Mouse (Mus musculus): ENCODE measurements around the gene Krt9. TPM values are rescaled to one million over a fixed set of nuclear protein-coding genes. Genes with fewer than 3 reads are reported as not detected.

The Krt9 gene
- polyA plus RNA-seq, 1 experiment from 2014 or later = not detected

GRCm38 (mm10) chr11:100145858-100146560, 47.0 kb downstream of the Krt9 start:
- no peak overlapping the region for H3K27ac ChIP-seq

GRCm38 (mm10) chr11:100145104-100145503, 47.9 kb downstream of the Krt9 start:
- no peaks in the 10 kb centered on the region; the same call in 1 of the 2 replicates for H3K4me1 ChIP-seq
- H3K4me2 ChIP-seq = peak overlapping the region; percentile 47
- no peak overlapping the region for H3K27ac ChIP-seq
- no peaks in the 10 kb centered on the region for H3K36me3 ChIP-seq
- no peak for ATAC-seq
- no peaks in the 10 kb centered on the region for H3K9me3 ChIP-seq (replicated peaks)
- peak overlapping the region; percentile 17 for H3K4me3 ChIP-seq
- H3K27me3 ChIP-seq (replicated peaks) = peaks cover 41% of the 10 kb centered on the region
- no peak overlapping the region for H3K9ac ChIP-seq
- WGBS (ENCODE audit: insufficient replicate concordance) = 3% methylated on average over 20 of the region's 20 CpGs

More at GRCm38 (mm10) chr11:100145858-100146560, 47.0 kb downstream of the Krt9 start:
- Histone ChIP-seq H3K27me3 (replicated peaks) (peaks cover 41% of the 10 kb centered on the region), H3K36me3 (no peaks in the 10 kb centered on the region), H3K4me2 (peak overlapping the region; percentile 47), H3K9ac (no peak overlapping the region), H3K4me3 (peak overlapping the region; percentile 17; the same call in 1 of the 2 replicates), H3K9me3 (replicated peaks) (no peaks in the 10 kb centered on the region), H3K4me1 (no peaks in the 10 kb centered on the region; the same call in 1 of the 2 replicates)
- no peak for ATAC-seq
- 4% methylated on average over 13 of the region's 13 CpGs for WGBS (ENCODE audit: insufficient replicate concordance)

GRCm38 (mm10) chr11:100140966-100141365, 52.1 kb downstream of the Krt9 start:
- H3K27ac ChIP-seq = no peak overlapping the region
- H3K4me3 ChIP-seq = no peak overlapping the region
- H3K4me1 ChIP-seq = no peaks in the 10 kb centered on the region; the same call in 1 of the 2 replicates
- no peaks in the 10 kb centered on the region for H3K9me3 ChIP-seq (replicated peaks)
- no peak overlapping the region for H3K4me2 ChIP-seq
- H3K27me3 ChIP-seq (replicated peaks) = peaks cover 23% of the 10 kb centered on the region
- H3K36me3 ChIP-seq = no peaks in the 10 kb centered on the region
- no peak overlapping the region for H3K9ac ChIP-seq
- ATAC-seq = no peak
- 82% methylated on average over 21 of the region's 21 CpGs for WGBS (ENCODE audit: insufficient replicate concordance)

GRCm38 (mm10) chr11:100139391-100139790, 53.7 kb downstream of the Krt9 start:
- Histone ChIP-seq H3K36me3 (no peaks in the 10 kb centered on the region), H3K9ac (no peak overlapping the region), H3K27ac (no peak overlapping the region), H3K4me1 (no peaks in the 10 kb centered on the region), H3K27me3 (replicated peaks) (peaks cover 8% of the 10 kb centered on the region), H3K4me3 (no peak overlapping the region), H3K4me2 (no peak overlapping the region), H3K9me3 (replicated peaks) (no peaks in the 10 kb centered on the region)
- 57% methylated on average over 2 of the region's 2 CpGs for WGBS (ENCODE audit: insufficient replicate concordance)
- no peak for ATAC-seq

GRCm38 (mm10) chr11:100138809-100139208, 54.2 kb downstream of the Krt9 start:
- Histone ChIP-seq H3K4me3 (no peak overlapping the region), H3K36me3 (no peaks in the 10 kb centered on the region), H3K27ac (no peak overlapping the region), H3K9ac (no peak overlapping the region), H3K4me1 (no peaks in the 10 kb centered on the region), H3K9me3 (replicated peaks) (no peaks in the 10 kb centered on the region), H3K4me2 (no peak overlapping the region), H3K27me3 (replicated peaks) (peaks cover 2% of the 10 kb centered on the region)
- ATAC-seq = no peak
- WGBS (ENCODE audit: insufficient replicate concordance) = 53% methylated on average over 7 of the region's 7 CpGs

- H3K36me3 ChIP-seq = no peaks in the 10 kb centered on the region
Measured at GRCm38 (mm10) chr11:100137693-100138092, 55.4 kb downstream of the Krt9 start.

More at GRCm38 (mm10) chr11:100137693-100138092, 55.4 kb downstream of the Krt9 start:
- Histone ChIP-seq H3K4me3 (no peak overlapping the region), H3K4me1 (no peaks in the 10 kb centered on the region), H3K9ac (no peak overlapping the region), H3K4me2 (no peak overlapping the region), H3K9me3 (replicated peaks) (no peaks in the 10 kb centered on the region), H3K27me3 (replicated peaks) (no peaks in the 10 kb centered on the region; the same call in 1 of the 2 replicates), H3K27ac (no peak overlapping the region)
- ATAC-seq = no peak
- 63% methylated on average over 5 of the region's 5 CpGs for WGBS (ENCODE audit: insufficient replicate concordance)

Other genes starting within 250 kb of the Krt9 start
- gene Krtap9-5, start 244.8 kb downstream of the Krt9 start, polyA plus RNA-seq (2016; fragmentation: Nextera tagmentation; extraction: Ambion mirVana) = not detected in 2 replicates
- not detected in 2 replicates for gene Krtap29-1, start 214.2 kb downstream of the Krt9 start, polyA plus RNA-seq (2016; fragmentation: Nextera tagmentation; extraction: Ambion mirVana)
- not detected in 2 replicates for gene Krtap16-1, start 206.6 kb downstream of the Krt9 start, polyA plus RNA-seq (2016; fragmentation: Nextera tagmentation; extraction: Ambion mirVana)
- gene Krtap17-1, start 199.3 kb downstream of the Krt9 start, polyA plus RNA-seq (2016; fragmentation: Nextera tagmentation; extraction: Ambion mirVana) = not detected in 2 replicates
- not detected in 2 replicates for gene Krt33a, start 177.0 kb downstream of the Krt9 start, polyA plus RNA-seq (2016; fragmentation: Nextera tagmentation; extraction: Ambion mirVana)
- gene Krt33b, start 163.4 kb downstream of the Krt9 start, polyA plus RNA-seq (2016; fragmentation: Nextera tagmentation; extraction: Ambion mirVana) = not detected in 2 replicates
- gene Krt34, start 151.7 kb downstream of the Krt9 start, polyA plus RNA-seq (2016; fragmentation: Nextera tagmentation; extraction: Ambion mirVana) = not detected in 2 replicates
- not detected in 2 replicates for gene Krt31, start 142.7 kb downstream of the Krt9 start, polyA plus RNA-seq (2016; fragmentation: Nextera tagmentation; extraction: Ambion mirVana)
- gene Krt32, start 105.0 kb downstream of the Krt9 start, polyA plus RNA-seq (2016; fragmentation: Nextera tagmentation; extraction: Ambion mirVana) = not detected in 2 replicates
- gene Krt35, start 97.0 kb downstream of the Krt9 start, polyA plus RNA-seq (2016; fragmentation: Nextera tagmentation; extraction: Ambion mirVana) = not detected in 2 replicates
- gene Krt36, start 87.6 kb downstream of the Krt9 start, polyA plus RNA-seq (2016; fragmentation: Nextera tagmentation; extraction: Ambion mirVana) = not detected in 2 replicates
- gene Krt13, start 71.7 kb downstream of the Krt9 start, polyA plus RNA-seq (2016; fragmentation: Nextera tagmentation; extraction: Ambion mirVana) = not detected in 2 replicates
- 0.28 and 0.36 TPM in 2 replicates for gene Krt15, start 57.3 kb downstream of the Krt9 start, polyA plus RNA-seq (2016; fragmentation: Nextera tagmentation; extraction: Ambion mirVana)
- 4.0 and 6.7 TPM in 2 replicates for gene Krt19, start 44.6 kb downstream of the Krt9 start, polyA plus RNA-seq (2016; fragmentation: Nextera tagmentation; extraction: Ambion mirVana)
- gene Krt14, start 14.3 kb upstream of the Krt9 start, polyA plus RNA-seq (2016; fragmentation: Nextera tagmentation; extraction: Ambion mirVana) = 1.1 and 1.7 TPM in 2 replicates
- not detected in 2 replicates for gene Krt16, start 55.7 kb upstream of the Krt9 start, polyA plus RNA-seq (2016; fragmentation: Nextera tagmentation; extraction: Ambion mirVana)
- gene Krt17, start 67.8 kb upstream of the Krt9 start, polyA plus RNA-seq (2016; fragmentation: Nextera tagmentation; extraction: Ambion mirVana) = 0.27 and 0.30 TPM in 2 replicates
- gene Krt42, start 76.6 kb upstream of the Krt9 start, polyA plus RNA-seq (2016; fragmentation: Nextera tagmentation; extraction: Ambion mirVana) = not detected in 2 replicates
- gene Eif1, start 126.6 kb upstream of the Krt9 start, polyA plus RNA-seq (2016; fragmentation: Nextera tagmentation; extraction: Ambion mirVana) = 1,823 and 1,858 TPM in 2 replicates
- gene Gast, start 141.2 kb upstream of the Krt9 start, polyA plus RNA-seq (2016; fragmentation: Nextera tagmentation; extraction: Ambion mirVana) = not detected in 2 replicates
- 0.43 and 0.47 TPM in 2 replicates for gene Hap1, start 162.9 kb upstream of the Krt9 start, polyA plus RNA-seq (2016; fragmentation: Nextera tagmentation; extraction: Ambion mirVana)
- 23.9 and 24.3 TPM in 2 replicates for gene Jup, start 204.5 kb upstream of the Krt9 start, polyA plus RNA-seq (2016; fragmentation: Nextera tagmentation; extraction: Ambion mirVana)
- gene P3h4, start 221.6 kb upstream of the Krt9 start, polyA plus RNA-seq (2016; fragmentation: Nextera tagmentation; extraction: Ambion mirVana) = 11.0 and 11.2 TPM in 2 replicates
- gene Fkbp10, start 222.5 kb upstream of the Krt9 start, polyA plus RNA-seq (2016; fragmentation: Nextera tagmentation; extraction: Ambion mirVana) = 20.1 and 23.8 TPM in 2 replicates
- gene Nt5c3b, start 248.6 kb upstream of the Krt9 start, polyA plus RNA-seq (2016; fragmentation: Nextera tagmentation; extraction: Ambion mirVana) = 38.3 and 38.6 TPM in 2 replicates
- 0.12 and 0.32 TPM in 2 replicates for gene Klhl10, start 248.7 kb upstream of the Krt9 start, polyA plus RNA-seq (2016; fragmentation: Nextera tagmentation; extraction: Ambion mirVana)

Measured in liver, embryonic 12.5 days (tissue).